Mouse (Mus musculus) heart, embryonic 10.5 days (tissue): Measurements from ENCODE around the gene B3gnt3. TPM values are rescaled to one million over a fixed set of nuclear protein-coding genes. Genes with fewer than 3 reads are reported as not detected.

Experiments
- DNase-seq: peaks from one replicate; pipeline ENCODE4 v3.0.0-alpha.2; 2017; ENCODE audit warnings: low spot score
- H3K27ac ChIP-seq: fragments of 300-500 bp; sonication (generic); 2 replicates; pipeline ENCODE4 v1.5.1; 2016; ENCODE audit warnings: mild to moderate bottlenecking
- H3K27me3 ChIP-seq: fragments of 300-500 bp; sonication (generic); 2 replicates; pipeline ENCODE4 v1.6.1; 2016; ENCODE audit warnings: mild to moderate bottlenecking; ENCODE audit not compliant: poor library complexity, insufficient read depth, severe bottlenecking
- H3K36me3 ChIP-seq: fragments of 300-500 bp; sonication (generic); 2 replicates; pipeline ENCODE4 v1.6.1; 2016; ENCODE audit warnings: mild to moderate bottlenecking, moderate library complexity
- H3K4me1 ChIP-seq: fragments of 300-500 bp; sonication (generic); 2 replicates; pipeline ENCODE4 v1.6.1; 2016; ENCODE audit warnings: mild to moderate bottlenecking
- H3K4me3 ChIP-seq: fragments of 300-500 bp; sonication (generic); 2 replicates; pipeline ENCODE4 v1.5.1; 2016; ENCODE audit warnings: mild to moderate bottlenecking, moderate library complexity
- H3K9me3 ChIP-seq: fragments of 300-500 bp; sonication (generic); 2 replicates; pipeline ENCODE4 v1.6.1; 2016; ENCODE audit warnings: mild to moderate bottlenecking, moderate library complexity
- WGBS: fragments of 180-500 bp; shearing (Covaris S2); methylation state at CpG from one replicate; pipeline ENCODE4 v1.1.7; 2016; 5-methylcytosine and 5-hydroxymethylcytosine counted together
- polyA plus RNA-seq: library from polyadenylated mRNA; unstranded; fragments of >200 nt; fragmentation: Nextera tagmentation; extraction: Ambion mirVana; gene quantifications from 2 replicates; pipeline ENCODE4 v1.2.1, GENCODE M21; 2016

B3gnt3 gene
- polyA plus RNA-seq, 1 experiment from 2014 or later: 1.6 TPM

DNA sequence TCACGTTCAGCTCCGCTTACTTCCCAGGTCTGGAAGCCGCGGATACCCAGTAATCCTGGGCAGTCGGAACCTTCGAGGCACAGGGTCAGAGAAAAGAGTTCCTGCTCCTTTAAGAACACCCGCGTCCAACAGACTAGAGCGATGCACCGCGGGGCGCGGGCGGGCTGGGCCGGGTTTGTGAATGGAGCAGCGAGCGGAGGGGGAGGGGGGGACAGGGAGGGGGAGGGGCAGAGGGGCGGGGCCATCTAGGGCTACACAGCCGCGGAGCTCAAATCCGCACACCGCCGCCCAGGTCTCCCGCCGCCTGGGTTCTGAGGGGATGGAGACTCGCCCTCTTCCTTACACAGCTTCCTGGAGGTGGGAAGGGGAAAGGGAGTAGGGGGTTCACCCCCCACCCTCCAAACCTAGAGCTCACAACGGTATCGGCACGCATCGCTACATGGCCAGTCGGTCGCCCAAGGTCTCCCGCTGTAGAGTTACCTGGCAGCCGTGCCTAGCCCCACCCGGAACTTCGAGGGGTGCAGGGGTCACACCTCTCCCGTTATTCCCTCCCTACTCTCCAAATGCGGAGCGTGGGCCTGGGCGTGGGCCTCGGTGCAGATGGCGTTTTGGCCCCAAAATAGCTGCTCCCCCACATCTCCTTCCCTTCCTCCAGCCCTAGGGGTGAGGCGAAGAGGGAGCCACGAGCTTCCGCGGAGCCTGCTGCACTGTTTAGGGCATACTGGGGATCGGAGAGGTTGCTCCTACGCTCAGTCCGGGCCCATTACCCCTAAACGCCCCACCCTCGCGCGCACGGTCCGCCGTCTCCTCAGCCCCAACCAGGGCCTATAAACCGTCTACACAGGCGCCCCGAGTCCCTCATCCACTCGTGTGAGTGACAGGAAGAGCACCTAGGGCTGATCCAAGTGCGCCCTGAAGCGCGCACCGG lies 30.7 kb downstream of the B3gnt3 start:
- DNase-seq: peak; percentile 87

GRCm38 (mm10) chr8:71670198-71670597 lies 31.4 kb downstream of the B3gnt3 start:
- peaks cover 23% of the 10 kb centered on the region for H3K27me3 ChIP-seq
- no peaks in the 10 kb centered on the region for H3K36me3 ChIP-seq
- 12% methylated on average over 12 of the region's 12 CpGs for WGBS
- H3K4me3 ChIP-seq: peak overlapping the region; percentile 64
- no peaks in the 10 kb centered on the region for H3K9me3 ChIP-seq
- H3K4me1 ChIP-seq: peaks cover 65% of the 10 kb centered on the region
- peak overlapping the region; percentile 71 for H3K27ac ChIP-seq
- no peak for DNase-seq

More for the DNA sequence above, 30.7 kb downstream of the B3gnt3 start:
- no peaks in the 10 kb centered on the region for H3K36me3 ChIP-seq
- WGBS: under 1% methylated on average over 57 of the region's 64 CpGs
- H3K27ac ChIP-seq: peak overlapping the region; percentile 71
- peak overlapping the region; percentile 64 for H3K4me3 ChIP-seq
- peaks cover 63% of the 10 kb centered on the region for H3K4me1 ChIP-seq
- H3K27me3 ChIP-seq: peaks cover 30% of the 10 kb centered on the region
- no peaks in the 10 kb centered on the region for H3K9me3 ChIP-seq

DNA sequence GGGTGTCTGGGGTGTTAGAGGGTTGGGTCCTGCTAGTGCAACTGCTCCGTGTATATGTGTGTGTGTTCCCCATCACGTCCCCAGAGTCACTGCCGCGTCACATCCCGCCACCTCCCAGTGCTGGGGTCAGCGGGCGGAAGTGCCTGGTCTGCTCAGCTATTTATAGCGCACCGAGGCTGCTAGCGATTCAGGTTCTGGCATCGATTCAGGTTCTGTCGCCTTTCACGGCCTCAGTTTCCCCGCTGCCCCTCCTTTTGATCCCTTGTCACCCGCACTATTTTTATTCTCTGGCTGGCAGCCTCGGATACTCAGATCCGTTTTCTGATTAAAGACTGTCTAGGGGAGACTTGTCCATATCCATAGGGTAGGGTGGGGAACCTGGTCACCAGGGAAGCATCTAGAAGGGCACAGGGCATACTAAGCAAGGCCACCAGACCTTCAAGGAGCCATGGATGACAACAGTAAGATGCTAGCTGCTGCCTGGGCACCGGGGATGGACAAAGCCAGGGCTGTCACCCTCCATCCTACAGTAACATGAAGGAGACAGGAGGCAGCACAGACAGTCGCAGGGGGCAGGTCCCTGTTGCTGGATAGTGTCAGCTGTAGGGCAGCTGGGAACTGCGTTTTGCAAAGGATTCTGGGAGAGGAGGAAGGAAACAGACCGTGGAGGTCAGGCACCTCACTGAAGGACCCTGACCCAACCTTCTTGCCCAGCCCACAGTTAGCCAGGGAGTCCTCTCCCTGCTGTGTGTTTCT lies 33.2 kb downstream of the B3gnt3 start:
- Histone ChIP-seq H3K36me3 (no peaks in the 10 kb centered on the region), H3K27me3 (peaks cover 38% of the 10 kb centered on the region), H3K4me3 (peak overlapping the region; percentile 48), H3K27ac (peak overlapping the region; percentile 89), H3K9me3 (no peaks in the 10 kb centered on the region), H3K4me1 (peaks cover 69% of the 10 kb centered on the region)
- peak; percentile 90 for DNase-seq
- 2% methylated on average over 21 of the region's 21 CpGs for WGBS

- 56% methylated on average over 5 of the region's 5 CpGs for WGBS
- DNase-seq: no peak
- Histone ChIP-seq H3K4me3 (no peak overlapping the region; the same call in 1 of the 2 replicates), H3K4me1 (peaks cover 66% of the 10 kb centered on the region), H3K27ac (peak overlapping the region; percentile 89), H3K27me3 (peaks cover 50% of the 10 kb centered on the region), H3K36me3 (no peaks in the 10 kb centered on the region), H3K9me3 (no peaks in the 10 kb centered on the region)
These were observed 34.3 kb downstream of the B3gnt3 start for GRCm38 (mm10) chr8:71667256-71667655.

DNA sequence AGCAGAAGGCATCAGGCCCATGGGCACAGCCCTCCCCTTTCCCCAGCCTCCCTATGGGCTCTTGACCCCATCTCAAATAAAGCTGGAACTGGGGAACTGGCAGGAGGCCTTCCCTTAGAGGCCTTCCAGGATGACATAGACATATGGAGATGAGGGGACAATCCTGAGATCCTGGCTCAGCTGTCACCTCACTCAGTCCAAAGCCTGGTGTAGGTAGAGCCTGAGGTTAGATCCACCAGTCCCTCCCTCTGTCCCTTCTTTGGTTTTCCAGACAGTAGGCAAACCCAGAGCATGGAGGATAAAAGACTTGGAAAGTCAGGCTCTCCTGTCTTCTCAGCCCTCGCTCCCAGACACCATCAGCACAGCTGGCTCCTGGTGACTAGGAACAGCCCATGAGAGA lies 34.7 kb downstream of the B3gnt3 start:
- no peak overlapping the region for H3K27ac ChIP-seq
- DNase-seq: no peak
- H3K27me3 ChIP-seq: peaks cover 54% of the 10 kb centered on the region
- H3K4me1 ChIP-seq: peaks cover 66% of the 10 kb centered on the region
- H3K4me3 ChIP-seq: no peak overlapping the region
- WGBS: 47% methylated on average over 1 of the region's 1 CpGs
- no peaks in the 10 kb centered on the region for H3K9me3 ChIP-seq
- no peaks in the 10 kb centered on the region for H3K36me3 ChIP-seq

DNA sequence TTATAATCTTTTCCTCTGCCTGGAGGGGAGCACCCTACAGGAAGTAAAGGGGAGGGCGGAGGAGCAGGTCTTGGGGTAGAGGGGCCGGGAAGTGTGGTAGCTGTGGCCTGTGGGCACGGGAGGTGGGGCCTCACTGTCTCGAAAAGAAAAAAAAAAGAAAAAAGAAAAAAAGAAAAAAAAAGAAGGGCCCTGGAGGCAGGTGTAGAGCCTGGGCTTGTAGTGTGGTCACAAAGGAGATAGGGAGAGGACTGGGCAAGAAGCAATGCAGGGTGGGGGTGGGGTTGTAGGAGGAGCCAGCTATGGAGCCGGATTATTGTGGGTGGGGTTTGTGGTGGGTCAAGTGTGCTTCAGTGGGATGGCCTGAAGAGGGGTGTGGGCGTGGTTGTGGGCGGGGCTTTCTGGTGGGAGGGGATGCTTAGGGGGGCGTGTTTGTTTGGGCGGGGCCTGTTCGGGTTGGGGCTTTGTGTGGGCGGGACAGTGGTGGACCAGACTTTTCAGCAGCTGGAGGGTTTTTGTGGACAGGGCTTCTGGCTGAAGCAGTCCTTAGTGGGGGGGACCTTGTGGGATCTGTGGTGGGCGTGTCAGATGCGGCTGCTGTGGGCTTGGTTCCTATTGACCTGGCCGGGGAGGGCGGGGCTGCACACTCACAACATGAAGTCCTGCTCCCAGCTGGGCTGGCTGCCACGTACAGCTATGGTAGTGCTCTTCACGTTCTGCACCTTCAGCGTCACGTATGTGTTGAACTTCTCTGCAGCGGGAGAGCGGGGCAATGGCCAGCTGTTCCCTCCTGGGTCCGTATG lies 36.1 kb downstream of the B3gnt3 start:
- H3K27ac ChIP-seq: peak overlapping the region; percentile 56
- peaks cover 58% of the 10 kb centered on the region for H3K27me3 ChIP-seq
- peak; percentile 96 for DNase-seq

DNA sequence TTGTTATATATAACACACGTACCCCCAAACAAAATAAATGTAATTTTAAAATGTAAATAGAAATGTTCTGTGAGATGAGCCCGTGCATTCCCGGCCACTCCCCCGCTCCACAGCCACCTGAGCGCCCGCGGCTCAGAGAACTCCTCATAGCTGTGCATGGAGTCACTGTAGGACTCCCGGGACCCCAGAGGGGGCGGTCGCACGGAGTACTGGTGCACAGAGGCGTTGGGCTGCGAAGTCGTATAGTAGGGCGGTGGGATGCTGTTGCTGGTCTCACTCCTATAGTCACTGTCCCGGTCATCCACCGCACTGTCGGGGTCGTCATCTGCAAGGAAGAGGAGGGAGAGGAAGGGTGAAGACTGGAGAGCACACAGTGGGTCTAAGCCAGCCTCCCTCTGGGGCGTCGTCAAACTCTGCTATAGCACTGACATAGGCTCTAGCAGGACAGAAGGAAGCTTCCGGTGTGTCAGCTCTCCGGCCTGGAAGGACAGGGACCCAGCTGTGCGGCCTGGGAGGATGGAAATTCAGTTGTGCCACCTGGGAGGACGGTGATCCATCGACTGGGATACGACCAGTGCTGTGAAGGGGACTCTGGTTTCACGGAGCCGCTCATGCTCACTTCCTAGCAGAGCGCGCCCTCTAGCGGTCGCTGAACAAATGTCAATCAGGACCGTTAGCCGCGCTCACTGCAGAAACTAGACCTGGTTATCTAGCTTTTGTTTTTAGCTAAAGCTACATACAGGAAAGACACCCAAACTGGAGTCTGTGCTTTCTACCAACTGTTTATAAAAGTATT lies 41.1 kb downstream of the B3gnt3 start:
- Histone ChIP-seq H3K4me1 (peaks cover 15% of the 10 kb centered on the region), H3K36me3 (no peaks in the 10 kb centered on the region), H3K4me3 (no peak overlapping the region), H3K9me3 (no peaks in the 10 kb centered on the region), H3K27ac (no peak overlapping the region), H3K27me3 (peaks cover 94% of the 10 kb centered on the region)
- peak; percentile 91 for DNase-seq
- 9% methylated on average over 36 of the region's 36 CpGs for WGBS

More for the DNA sequence above, 36.1 kb downstream of the B3gnt3 start:
- Histone ChIP-seq H3K4me3 (peak overlapping the region; percentile 50), H3K4me1 (peaks cover 56% of the 10 kb centered on the region), H3K9me3 (no peaks in the 10 kb centered on the region), H3K36me3 (no peaks in the 10 kb centered on the region)
- WGBS: 3% methylated on average over 22 of the region's 22 CpGs

DNA sequence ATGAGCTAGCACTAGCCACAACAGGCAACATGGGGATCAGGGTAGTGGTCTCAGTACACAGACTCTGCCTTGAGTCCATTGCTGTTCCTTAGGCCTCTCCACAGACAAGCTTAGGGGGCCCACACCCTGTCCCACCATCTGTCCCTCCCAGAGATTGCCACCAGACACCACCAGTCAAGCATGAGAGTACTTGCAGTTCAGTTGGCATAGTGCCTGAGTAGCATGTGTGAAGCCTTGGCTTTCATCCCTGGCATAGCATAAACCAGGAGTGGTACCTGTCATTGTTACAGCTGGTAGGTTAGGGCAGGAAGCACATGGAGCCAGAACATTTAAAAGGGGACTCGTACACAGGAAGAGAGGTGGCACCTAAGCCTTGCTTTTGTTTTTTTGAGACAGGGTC lies 41.8 kb downstream of the B3gnt3 start:
- no peak for DNase-seq
- H3K27me3 ChIP-seq: peaks cover 98% of the 10 kb centered on the region

DNA sequence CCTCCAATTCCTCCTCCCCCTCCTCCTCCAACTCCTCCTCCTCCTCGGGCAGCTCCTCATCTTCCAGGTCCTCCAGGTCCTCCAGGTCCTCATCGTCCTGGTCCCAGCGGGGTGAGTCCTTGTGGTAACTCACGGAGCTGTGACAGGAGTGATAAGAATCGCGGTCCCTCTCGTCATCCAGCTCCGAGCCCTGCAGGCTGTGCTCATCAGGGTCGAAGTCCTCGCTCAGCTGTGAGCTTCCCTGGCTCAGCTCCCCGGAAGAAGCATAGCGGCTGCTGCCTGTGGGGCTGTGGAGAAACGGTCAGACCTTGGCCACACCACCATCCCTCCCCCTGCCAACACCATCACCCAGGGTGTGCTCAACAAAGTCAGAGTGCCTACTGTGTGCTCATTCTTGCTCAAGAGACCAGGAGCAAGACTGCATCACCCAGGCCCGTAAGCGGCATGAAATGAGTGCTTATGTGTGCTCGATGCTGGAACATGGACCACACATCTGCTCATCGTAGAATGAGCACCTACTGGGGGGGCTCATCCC lies 43.0 kb downstream of the B3gnt3 start:
- 30% methylated on average over 17 of the region's 17 CpGs for WGBS
- no peak for DNase-seq
- H3K27ac ChIP-seq: no peak overlapping the region
- H3K4me1 ChIP-seq: peaks cover 16% of the 10 kb centered on the region
- no peak overlapping the region for H3K4me3 ChIP-seq
- peaks cover 98% of the 10 kb centered on the region for H3K27me3 ChIP-seq
- H3K9me3 ChIP-seq: no peaks in the 10 kb centered on the region
- H3K36me3 ChIP-seq: no peaks in the 10 kb centered on the region

More for the DNA sequence above, 41.8 kb downstream of the B3gnt3 start:
- Histone ChIP-seq H3K36me3 (no peaks in the 10 kb centered on the region), H3K4me1 (peaks cover 12% of the 10 kb centered on the region), H3K27ac (no peak overlapping the region), H3K9me3 (no peaks in the 10 kb centered on the region), H3K4me3 (no peak overlapping the region)
- WGBS: 59% methylated on average over 1 of the region's 1 CpGs

GRCm38 (mm10) chr8:71657816-71658215 lies 43.8 kb downstream of the B3gnt3 start:
- no peaks in the 10 kb centered on the region for H3K9me3 ChIP-seq
- no peaks in the 10 kb centered on the region for H3K36me3 ChIP-seq
- DNase-seq: no peak
- WGBS: 29% methylated on average over 9 of the region's 9 CpGs
- H3K27ac ChIP-seq: no peak overlapping the region
- peaks cover 98% of the 10 kb centered on the region for H3K27me3 ChIP-seq
- H3K4me1 ChIP-seq: peaks cover 16% of the 10 kb centered on the region
- H3K4me3 ChIP-seq: no peak overlapping the region

DNA sequence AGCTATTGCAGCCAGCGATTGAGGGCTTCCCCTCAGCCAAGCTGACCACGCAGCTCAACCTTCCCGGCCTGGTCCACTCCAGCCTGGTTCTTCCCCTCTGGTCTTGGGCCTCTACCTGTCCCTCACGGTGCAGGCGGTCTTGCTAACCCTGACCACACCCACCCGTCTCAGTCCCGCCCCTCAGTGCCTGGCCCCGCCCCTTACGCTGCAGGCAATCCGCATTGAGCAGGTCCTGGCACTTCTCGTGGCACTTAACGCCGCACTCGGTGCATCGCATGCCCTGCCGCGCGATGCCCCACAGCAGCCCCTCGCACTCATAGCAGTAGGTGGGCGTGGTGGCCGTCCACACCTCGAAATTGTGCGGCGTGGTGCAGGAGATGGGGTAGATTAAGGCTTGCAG lies 47.0 kb downstream of the B3gnt3 start:
- peaks cover 12% of the 10 kb centered on the region for H3K4me1 ChIP-seq
- DNase-seq: no peak
- H3K36me3 ChIP-seq: no peaks in the 10 kb centered on the region
- H3K27ac ChIP-seq: no peak overlapping the region
- H3K4me3 ChIP-seq: peak overlapping the region; percentile 34
- WGBS: 1% methylated on average over 24 of the region's 24 CpGs
- peaks cover 96% of the 10 kb centered on the region for H3K27me3 ChIP-seq
- no peaks in the 10 kb centered on the region for H3K9me3 ChIP-seq

GRCm38 (mm10) chr8:71645510-71645909 lies 56.1 kb downstream of the B3gnt3 start:
- H3K27ac ChIP-seq: no peak overlapping the region
- DNase-seq: no peak
- peaks cover 20% of the 10 kb centered on the region for H3K27me3 ChIP-seq
- H3K9me3 ChIP-seq: no peaks in the 10 kb centered on the region
- H3K4me3 ChIP-seq: no peak overlapping the region
- no peaks in the 10 kb centered on the region for H3K4me1 ChIP-seq
- no peaks in the 10 kb centered on the region for H3K36me3 ChIP-seq
- WGBS: 78% methylated on average over 9 of the region's 9 CpGs
